Mouse (Mus musculus) erythroblast, embryonic 14.5 days (primary cell): ENCODE measurements around the gene Tnc. TPM values are rescaled to one million over a fixed set of nuclear protein-coding genes. Genes with fewer than 3 reads are reported as not detected.

Experiments used
- H3K27me3 ChIP-seq: 2 replicates; pipeline ENCODE4 v1.6.1; 2012; ENCODE audit warnings: inconsistent platforms; ENCODE audit not compliant: control insufficient read depth
- H3K36me3 ChIP-seq: 2 replicates; pipeline ENCODE4 v1.6.1; 2012; ENCODE audit warnings: mild to moderate bottlenecking, inconsistent platforms; ENCODE audit not compliant: control insufficient read depth
- H3K4me1 ChIP-seq: 2 replicates; pipeline ENCODE4 v1.6.1; 2012; ENCODE audit warnings: inconsistent platforms; ENCODE audit not compliant: control insufficient read depth
- H3K4me3 ChIP-seq: replicated peaks from 2 replicates; pipeline ENCODE3; 2012; ENCODE audit warnings: moderate library complexity, mild to moderate bottlenecking, inconsistent platforms
- H3K9me3 ChIP-seq: 2 replicates; pipeline ENCODE4 v1.6.1; 2012; ENCODE audit warnings: low read length, inconsistent platforms, mixed read lengths; ENCODE audit not compliant: control insufficient read depth
- GATA1 ChIP-seq: IDR thresholded peaks from 2 replicates; pipeline ENCODE4 v1.6.1; 2012; ENCODE audit warnings: low read length, inconsistent platforms, mixed read lengths
- TAL1 ChIP-seq: IDR thresholded peaks from 3 replicates; pipeline ENCODE4 v1.6.1; 2012; ENCODE audit warnings: low read length, inconsistent platforms, mixed read lengths
- polyA plus RNA-seq: library from polyadenylated mRNA; stranded (reverse); fragments of >175 nt; gene quantifications from 2 replicates; pipeline ENCODE4 v1.2.3, GENCODE M21; 2012

Tnc gene
- polyA plus RNA-seq, result 0.03 TPM in 1 of 2 replicates, not detected in the other

DNA sequence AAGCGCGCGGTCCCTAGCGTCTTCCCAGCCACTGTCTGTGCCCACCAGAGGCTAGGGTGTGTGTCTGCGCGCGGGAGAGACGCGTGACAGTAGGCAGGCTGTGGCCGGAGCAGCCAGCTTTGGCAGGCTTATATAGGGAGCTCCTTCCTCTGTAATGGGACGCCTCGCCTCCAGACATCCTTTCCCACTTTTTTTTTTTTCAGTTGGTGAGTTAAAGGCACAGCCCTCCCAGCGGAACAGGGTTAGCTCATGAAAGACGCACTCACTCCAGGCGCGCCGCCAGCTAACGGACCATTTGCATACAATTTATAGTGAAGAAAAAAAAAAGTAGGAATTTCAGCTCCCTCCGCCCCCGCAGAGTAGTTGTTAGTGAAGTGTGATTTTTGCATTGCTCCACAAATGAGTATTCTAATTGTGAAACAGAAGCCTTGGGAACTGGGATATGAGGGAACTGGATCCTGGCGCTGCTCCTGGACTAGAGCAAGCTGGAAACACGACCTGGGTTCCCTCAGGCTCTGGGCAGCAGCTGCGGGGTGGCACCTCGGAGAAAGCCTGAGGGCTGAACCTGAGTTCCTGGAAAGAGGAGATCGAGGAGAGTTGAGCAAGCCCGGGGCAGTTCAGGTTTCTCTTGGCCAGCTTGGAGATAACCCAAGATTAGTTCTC is at the start of gene Tnc:
Gene Tnc (minus strand): TSS at position 185 of the 663 bp plus-strand sequence.
- no peak for TF ChIP-seq TAL1
- no peak for TF ChIP-seq GATA1
- H3K27me3 ChIP-seq, result peaks cover 11% of the 10 kb centered on the region
- no peaks in the 10 kb centered on the region for H3K4me1 ChIP-seq
- H3K4me3 ChIP-seq, result no peak within 1 kb of the TSS
- no peaks in the 10 kb centered on the region for H3K9me3 ChIP-seq
- no peaks in the 10 kb centered on the region for H3K36me3 ChIP-seq

GRCm38 (mm10) chr4:64094221-64094620 is 47.4 kb upstream of the Tnc start:
- TF ChIP-seq GATA1, result no peak
- no peak for TF ChIP-seq TAL1
- Histone ChIP-seq H3K4me3 (no peak overlapping the region), H3K4me1 (no peaks in the 10 kb centered on the region)

DNA sequence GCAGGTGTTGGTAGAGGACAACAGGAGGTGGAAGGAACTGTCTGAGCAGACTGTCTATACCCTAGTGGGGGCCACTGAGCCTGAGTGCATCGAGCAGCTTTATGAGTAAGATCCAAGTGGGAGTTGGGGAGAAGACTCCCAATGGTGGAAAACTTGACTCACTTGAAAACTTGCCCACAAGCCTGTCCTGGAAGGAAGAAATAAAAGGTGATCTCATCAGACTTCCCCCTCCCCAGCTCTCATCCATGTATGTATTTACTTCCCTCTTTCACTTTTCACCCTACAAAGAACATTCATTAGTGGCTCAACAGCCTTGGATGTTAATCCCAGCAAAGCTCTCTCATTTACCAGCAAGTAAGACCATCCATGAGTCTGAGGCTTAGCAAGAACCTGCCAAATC is 46.0 kb upstream of the Tnc start:
- H3K9me3 ChIP-seq, result no peaks in the 10 kb centered on the region
- H3K4me3 ChIP-seq, result no peak overlapping the region

More at GRCm38 (mm10) chr4:64094221-64094620, 47.4 kb upstream of the Tnc start:
- Histone ChIP-seq H3K9me3 (no peaks in the 10 kb centered on the region), H3K27me3 (no peaks in the 10 kb centered on the region), H3K36me3 (no peaks in the 10 kb centered on the region)

DNA sequence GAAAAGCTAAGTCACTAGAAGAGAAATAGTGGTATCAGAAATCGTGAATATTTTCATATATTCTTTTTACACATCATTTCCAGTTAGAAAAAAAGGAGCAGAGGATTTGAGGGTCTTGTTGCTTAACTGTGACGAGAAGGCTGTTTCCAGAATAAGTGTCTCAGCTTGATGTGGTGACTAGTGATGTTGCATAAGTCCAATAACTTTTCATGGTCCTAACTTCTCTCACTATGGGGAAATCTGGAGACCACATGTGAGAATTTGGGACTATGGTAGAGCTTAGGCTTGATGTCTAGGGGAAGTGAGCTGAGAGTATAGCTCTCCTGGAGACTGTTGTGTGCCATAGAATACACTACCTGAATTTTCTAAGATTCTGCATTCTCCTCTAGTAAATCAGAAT is 42.6 kb upstream of the Tnc start:
- H3K27me3 ChIP-seq, result no peaks in the 10 kb centered on the region
- no peaks in the 10 kb centered on the region for H3K36me3 ChIP-seq
- H3K9me3 ChIP-seq, result no peaks in the 10 kb centered on the region
- no peak overlapping the region for H3K4me3 ChIP-seq
- no peaks in the 10 kb centered on the region for H3K4me1 ChIP-seq
- TF ChIP-seq TAL1 (no peak), GATA1 (no peak)

More for the DNA sequence above, 46.0 kb upstream of the Tnc start:
- Histone ChIP-seq H3K36me3 (no peaks in the 10 kb centered on the region), H3K27me3 (no peaks in the 10 kb centered on the region), H3K4me1 (no peaks in the 10 kb centered on the region)
- no peak for TF ChIP-seq TAL1
- no peak for TF ChIP-seq GATA1

DNA sequence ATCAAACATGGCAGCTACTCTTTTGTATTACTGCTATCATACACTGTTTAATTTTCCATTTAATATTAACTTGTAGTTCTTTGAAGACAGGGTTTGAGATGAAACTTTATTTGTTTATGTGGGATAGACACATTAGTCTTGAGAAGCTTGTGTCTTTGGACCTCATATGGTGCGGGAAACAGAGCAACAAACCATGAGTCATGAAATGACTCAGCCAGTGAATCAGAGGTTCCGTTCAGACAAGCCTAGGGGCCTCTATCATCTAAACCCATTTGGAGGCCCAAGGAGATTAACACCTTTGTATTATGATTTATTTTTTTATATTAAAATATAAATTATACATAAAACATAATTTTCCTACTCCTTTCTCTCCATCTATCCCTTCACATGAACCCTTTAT is 40.9 kb upstream of the Tnc start:
- H3K4me3 ChIP-seq, result no peak overlapping the region
- H3K27me3 ChIP-seq, result no peaks in the 10 kb centered on the region
- no peaks in the 10 kb centered on the region for H3K9me3 ChIP-seq
- no peaks in the 10 kb centered on the region for H3K36me3 ChIP-seq
- H3K4me1 ChIP-seq, result no peaks in the 10 kb centered on the region
- TF ChIP-seq TAL1 (no peak), GATA1 (no peak)

DNA sequence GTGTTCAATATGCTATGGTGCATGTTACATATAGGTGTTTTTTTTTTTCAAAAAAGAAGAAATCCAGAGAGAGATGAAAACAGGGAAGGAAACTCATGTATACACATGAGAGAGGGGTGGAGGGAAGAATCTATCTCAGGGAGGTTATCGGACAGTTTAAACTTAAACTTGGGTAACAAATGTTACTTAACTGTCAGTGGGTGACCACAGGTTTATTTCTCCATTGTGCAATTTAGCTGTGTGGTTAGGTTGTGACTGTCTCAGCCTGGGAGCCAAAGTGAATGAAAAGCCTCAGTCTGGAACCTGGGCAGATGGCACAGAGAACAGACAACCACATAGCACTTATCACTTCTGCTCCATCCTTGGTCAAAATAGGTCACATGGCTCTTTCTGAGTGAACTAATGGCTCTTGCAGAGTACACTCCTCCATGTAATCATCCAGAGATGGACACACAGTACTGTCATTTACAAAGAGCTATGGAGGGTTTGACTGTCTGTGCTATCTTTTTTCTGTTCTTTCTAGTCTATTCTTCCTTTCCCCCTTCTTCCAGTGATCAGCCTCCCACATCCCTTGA is 39.3 kb upstream of the Tnc start:
- Histone ChIP-seq H3K27me3 (no peaks in the 10 kb centered on the region), H3K4me1 (no peaks in the 10 kb centered on the region), H3K36me3 (no peaks in the 10 kb centered on the region), H3K9me3 (no peaks in the 10 kb centered on the region), H3K4me3 (no peak overlapping the region)
- TF ChIP-seq TAL1 (no peak), GATA1 (no peak)

- Histone ChIP-seq H3K4me3 (no peak overlapping the region), H3K9me3 (no peaks in the 10 kb centered on the region), H3K27me3 (no peaks in the 10 kb centered on the region), H3K4me1 (no peaks in the 10 kb centered on the region), H3K36me3 (no peaks in the 10 kb centered on the region)
- TF ChIP-seq GATA1, result no peak
- no peak for TF ChIP-seq TAL1
These were observed 37.0 kb upstream of the Tnc start for GRCm38 (mm10) chr4:64083858-64084257.

- Histone ChIP-seq H3K4me3 (no peak overlapping the region), H3K9me3 (peaks cover 3% of the 10 kb centered on the region; the same call in 1 of the 2 replicates), H3K27me3 (no peaks in the 10 kb centered on the region), H3K36me3 (no peaks in the 10 kb centered on the region), H3K4me1 (no peaks in the 10 kb centered on the region)
- TF ChIP-seq TAL1 (no peak), GATA1 (no peak)
These were observed 31.3 kb upstream of the Tnc start for GRCm38 (mm10) chr4:64078029-64078619.

GRCm38 (mm10) chr4:64076349-64077025 is 29.7 kb upstream of the Tnc start:
- H3K4me1 ChIP-seq, result no peaks in the 10 kb centered on the region
- H3K27me3 ChIP-seq, result no peaks in the 10 kb centered on the region
- no peaks in the 10 kb centered on the region for H3K36me3 ChIP-seq
- TF ChIP-seq GATA1 (no peak), TAL1 (no peak)
- H3K4me3 ChIP-seq, result no peak overlapping the region
- H3K9me3 ChIP-seq, result peaks cover 3% of the 10 kb centered on the region; the same call in 1 of the 2 replicates
